Mouse (Mus musculus) liver, embryonic 15.5 days (tissue): ENCODE measurements around the gene Mrtfa. TPM values are rescaled to one million over a fixed set of nuclear protein-coding genes. Genes with fewer than 3 reads are reported as not detected.

Experiments used
- ATAC-seq: fragments of 200-750 bp; cut with Nextera tagmentation; 2 replicates; pipeline ENCODE4 v1.8.0; 2017; ENCODE audit warnings: moderate number of reproducible peaks, mild to moderate bottlenecking, moderate library complexity; ENCODE audit not compliant: insufficient read depth
- H3K27ac ChIP-seq: fragments of 300-500 bp; sonication (generic); replicated peaks from 2 replicates; pipeline ENCODE4 v1.5.1; 2015; ENCODE audit warnings: mild to moderate bottlenecking, inconsistent platforms
- H3K27me3 ChIP-seq: fragments of 300-500 bp; sonication (generic); 2 replicates; pipeline ENCODE4 v1.6.1; 2015; ENCODE audit warnings: mild to moderate bottlenecking, inconsistent platforms
- H3K36me3 ChIP-seq: fragments of 300-500 bp; sonication (generic); replicated peaks from 2 replicates; pipeline ENCODE4 v1.6.1; 2015; ENCODE audit warnings: moderate library complexity, mild to moderate bottlenecking, inconsistent platforms
- H3K4me1 ChIP-seq: fragments of 300-500 bp; sonication (generic); replicated peaks from 2 replicates; pipeline ENCODE4 v1.6.1; 2015; ENCODE audit warnings: inconsistent platforms
- H3K4me2 ChIP-seq: fragments of 300-500 bp; sonication (generic); 2 replicates; pipeline ENCODE4 v1.6.1; 2015; ENCODE audit warnings: moderate library complexity, mild to moderate bottlenecking, inconsistent platforms
- H3K4me3 ChIP-seq: fragments of 300-500 bp; sonication (generic); replicated peaks from 2 replicates; pipeline ENCODE4 v1.5.1; 2015; ENCODE audit warnings: mild to moderate bottlenecking, inconsistent platforms
- H3K9ac ChIP-seq: fragments of 300-500 bp; sonication (generic); 2 replicates; pipeline ENCODE4 v1.6.1; 2015; ENCODE audit warnings: moderate library complexity, mild to moderate bottlenecking, inconsistent platforms
- H3K9me3 ChIP-seq: fragments of 300-500 bp; sonication (generic); replicated peaks from 2 replicates; pipeline ENCODE4 v1.6.1; 2016; ENCODE audit warnings: inconsistent platforms
- WGBS: fragments of 180-500 bp; shearing (Covaris S2); methylation state at CpG from one replicate; pipeline ENCODE4 v1.1.7; 2015; ENCODE audit warnings: mixed read lengths; ENCODE audit not compliant: insufficient replicate concordance; 5-methylcytosine and 5-hydroxymethylcytosine counted together
- polyA plus RNA-seq: library from polyadenylated mRNA; unstranded; fragments of >200 nt; fragmentation: Nextera tagmentation; extraction: Ambion mirVana; gene quantifications from 2 replicates; pipeline ENCODE4 v1.2.1, GENCODE M21; 2015

The Mrtfa gene
- polyA plus RNA-seq, 1 experiment from 2014 or later = 5.9 TPM

DNA sequence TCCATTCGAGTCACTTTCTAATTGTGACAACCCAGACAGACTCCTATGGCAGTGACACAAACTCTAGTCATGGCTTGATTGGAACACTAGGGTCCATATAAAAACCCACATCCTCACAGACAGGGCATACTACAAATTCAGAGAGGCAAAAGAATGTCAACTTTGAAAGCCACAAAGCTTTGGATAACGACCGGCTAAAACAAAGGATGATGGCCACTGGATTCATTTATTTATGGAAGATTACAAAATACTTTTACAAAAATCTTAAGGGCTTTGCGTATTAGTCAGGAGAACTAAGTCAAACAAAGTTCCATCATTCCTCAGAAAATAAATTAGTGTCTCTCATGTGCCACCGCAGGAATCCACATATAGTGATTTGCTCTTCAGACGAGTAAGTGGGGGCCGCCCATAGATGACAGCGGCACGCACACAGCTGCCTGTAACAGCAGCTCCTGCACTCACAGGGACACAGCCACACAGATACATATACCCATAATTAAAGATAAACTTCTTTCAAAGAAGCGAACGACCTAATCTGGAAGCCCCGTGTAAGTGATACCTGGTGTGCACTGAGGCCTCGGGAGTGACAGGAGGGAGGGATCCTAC lies 88.2 kb downstream of the Mrtfa start:
- Histone ChIP-seq H3K36me3 (no peaks in the 10 kb centered on the region), H3K4me1 (peaks cover 18% of the 10 kb centered on the region), H3K4me3 (no peak overlapping the region), H3K9ac (no peak overlapping the region), H3K9me3 (no peaks in the 10 kb centered on the region), H3K4me2 (no peak overlapping the region), H3K27ac (no peak overlapping the region), H3K27me3 (no peaks in the 10 kb centered on the region)
- 68% methylated on average over 13 of the region's 13 CpGs for WGBS
- ATAC-seq = no peak

DNA sequence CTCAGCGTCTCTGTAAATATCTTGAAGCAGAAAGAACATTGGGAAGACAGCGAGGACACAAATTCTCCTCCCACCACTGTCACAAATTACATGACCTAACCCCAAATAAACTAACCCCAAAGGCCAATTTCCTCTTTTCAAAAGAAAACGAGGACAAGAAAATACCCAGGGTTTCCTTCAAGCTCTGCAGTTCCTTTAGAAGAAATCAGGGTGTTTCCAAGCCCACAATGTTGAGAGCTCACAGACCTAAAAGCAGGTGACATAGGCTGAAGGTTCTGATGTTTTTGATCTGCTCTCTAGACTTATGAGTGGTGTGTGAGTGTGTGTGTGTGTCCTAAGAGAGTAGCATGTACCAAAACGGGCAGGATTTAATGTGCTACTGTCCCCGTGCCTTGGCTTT lies 89.2 kb downstream of the Mrtfa start:
- 28% methylated on average over 5 of the region's 5 CpGs for WGBS
- Histone ChIP-seq H3K27ac (no peak overlapping the region), H3K9me3 (no peaks in the 10 kb centered on the region), H3K9ac (no peak overlapping the region), H3K4me3 (no peak overlapping the region), H3K4me2 (no peak overlapping the region), H3K27me3 (no peaks in the 10 kb centered on the region), H3K36me3 (no peaks in the 10 kb centered on the region), H3K4me1 (peaks cover 22% of the 10 kb centered on the region)
- no peak for ATAC-seq

DNA sequence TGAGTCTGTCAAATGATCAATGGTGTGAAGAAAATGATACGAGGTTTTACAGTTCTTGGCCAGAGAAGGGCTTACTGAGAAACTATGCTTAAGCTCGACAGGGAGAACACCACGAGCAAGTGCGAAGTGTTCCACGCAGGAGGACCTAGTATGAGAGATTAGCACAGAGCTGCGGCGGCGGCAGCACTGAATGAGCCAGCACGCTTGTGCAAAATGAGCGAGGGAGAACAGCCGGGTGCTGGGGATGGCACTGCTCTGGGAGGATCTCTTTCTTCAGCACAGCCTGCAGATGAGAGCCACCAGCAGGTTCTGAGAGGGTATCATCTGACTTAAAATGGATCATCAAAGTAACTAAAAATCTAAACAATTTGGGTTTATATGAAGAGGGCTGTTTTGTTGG lies 91.3 kb downstream of the Mrtfa start:
- H3K4me1 ChIP-seq = peaks cover 8% of the 10 kb centered on the region; the same call in 1 of the 2 replicates
- no peak overlapping the region for H3K9ac ChIP-seq
- no peak overlapping the region for H3K4me3 ChIP-seq
- H3K36me3 ChIP-seq = no peaks in the 10 kb centered on the region
- ATAC-seq = no peak
- H3K4me2 ChIP-seq = no peak overlapping the region
- WGBS = 82% methylated on average over 11 of the region's 11 CpGs
- H3K27ac ChIP-seq = no peak overlapping the region
- no peaks in the 10 kb centered on the region for H3K9me3 ChIP-seq
- no peaks in the 10 kb centered on the region for H3K27me3 ChIP-seq

DNA sequence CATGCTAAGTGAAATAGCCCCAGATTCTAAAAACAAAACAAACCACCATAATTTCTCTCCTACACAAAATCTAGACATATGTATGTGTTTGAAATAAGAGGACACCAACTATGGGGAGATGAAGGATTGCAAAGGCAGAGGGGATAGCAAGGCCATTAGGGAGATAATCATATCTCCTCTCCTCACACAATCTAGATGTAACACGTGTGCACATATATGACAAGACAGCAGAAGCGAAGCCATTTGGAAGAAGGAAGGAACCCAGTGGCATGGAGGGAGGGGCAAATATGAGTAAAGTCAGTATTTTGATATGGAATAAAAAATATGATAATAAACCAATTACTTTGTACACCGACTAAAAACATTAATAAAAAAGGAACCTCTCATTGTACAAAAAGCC lies 91.9 kb downstream of the Mrtfa start:
- ATAC-seq = no peak
- no peaks in the 10 kb centered on the region for H3K27me3 ChIP-seq
- peaks cover 8% of the 10 kb centered on the region; the same call in 1 of the 2 replicates for H3K4me1 ChIP-seq
- H3K36me3 ChIP-seq = no peaks in the 10 kb centered on the region
- no peak overlapping the region for H3K9ac ChIP-seq
- H3K27ac ChIP-seq = no peak overlapping the region
- no peaks in the 10 kb centered on the region for H3K9me3 ChIP-seq
- no peak overlapping the region for H3K4me3 ChIP-seq
- 52% methylated on average over 3 of the region's 3 CpGs for WGBS
- H3K4me2 ChIP-seq = no peak overlapping the region

DNA sequence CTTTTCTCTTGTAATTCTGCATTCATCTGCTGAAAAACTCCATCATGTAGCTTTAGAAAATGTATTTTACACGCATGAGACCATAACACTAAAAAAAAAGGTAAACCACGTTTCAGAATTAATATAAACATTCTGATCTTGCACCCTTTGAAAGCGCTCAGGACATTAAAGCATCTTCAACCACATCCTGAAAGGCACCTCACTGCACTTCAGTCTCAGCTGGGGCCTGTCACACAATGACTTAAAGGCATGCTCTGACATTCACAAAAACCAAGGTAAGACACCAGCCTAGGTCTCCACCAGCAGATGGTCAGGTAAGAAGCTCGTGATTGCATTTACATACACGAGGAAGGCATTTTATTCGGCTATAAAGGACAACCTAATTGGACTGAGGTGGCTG lies 92.7 kb downstream of the Mrtfa start:
- 61% methylated on average over 6 of the region's 6 CpGs for WGBS
- Histone ChIP-seq H3K36me3 (no peaks in the 10 kb centered on the region), H3K9me3 (no peaks in the 10 kb centered on the region), H3K4me3 (no peak overlapping the region), H3K9ac (no peak overlapping the region), H3K4me2 (no peak overlapping the region), H3K4me1 (peaks cover 8% of the 10 kb centered on the region; the same call in 1 of the 2 replicates), H3K27me3 (no peaks in the 10 kb centered on the region), H3K27ac (no peak overlapping the region)
- ATAC-seq = no peak

DNA sequence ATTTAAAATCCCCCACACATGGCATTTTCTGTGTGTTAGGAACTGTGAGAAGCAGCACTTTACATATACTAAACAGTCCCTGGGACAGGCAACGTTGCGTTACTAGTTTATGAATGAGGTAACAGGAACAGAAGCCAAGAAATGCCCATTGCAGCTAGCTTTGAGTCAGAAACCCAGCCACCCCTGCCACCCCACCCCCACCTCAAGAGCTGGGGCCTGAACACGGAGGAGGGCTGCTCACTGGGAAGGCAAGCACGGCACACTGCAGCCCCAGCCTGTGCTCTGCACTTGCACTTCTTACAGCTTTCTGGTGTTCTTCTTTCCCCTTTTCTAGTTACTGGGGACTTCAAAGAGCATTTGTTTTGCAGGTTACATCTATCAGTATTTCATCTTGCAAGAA lies 93.1 kb downstream of the Mrtfa start:
- Histone ChIP-seq H3K36me3 (no peaks in the 10 kb centered on the region), H3K4me2 (no peak overlapping the region), H3K9ac (no peak overlapping the region), H3K9me3 (no peaks in the 10 kb centered on the region), H3K27me3 (no peaks in the 10 kb centered on the region), H3K4me1 (peaks cover 8% of the 10 kb centered on the region; the same call in 1 of the 2 replicates), H3K27ac (no peak overlapping the region), H3K4me3 (no peak overlapping the region)
- WGBS = 38% methylated on average over 4 of the region's 4 CpGs
- no peak for ATAC-seq

DNA sequence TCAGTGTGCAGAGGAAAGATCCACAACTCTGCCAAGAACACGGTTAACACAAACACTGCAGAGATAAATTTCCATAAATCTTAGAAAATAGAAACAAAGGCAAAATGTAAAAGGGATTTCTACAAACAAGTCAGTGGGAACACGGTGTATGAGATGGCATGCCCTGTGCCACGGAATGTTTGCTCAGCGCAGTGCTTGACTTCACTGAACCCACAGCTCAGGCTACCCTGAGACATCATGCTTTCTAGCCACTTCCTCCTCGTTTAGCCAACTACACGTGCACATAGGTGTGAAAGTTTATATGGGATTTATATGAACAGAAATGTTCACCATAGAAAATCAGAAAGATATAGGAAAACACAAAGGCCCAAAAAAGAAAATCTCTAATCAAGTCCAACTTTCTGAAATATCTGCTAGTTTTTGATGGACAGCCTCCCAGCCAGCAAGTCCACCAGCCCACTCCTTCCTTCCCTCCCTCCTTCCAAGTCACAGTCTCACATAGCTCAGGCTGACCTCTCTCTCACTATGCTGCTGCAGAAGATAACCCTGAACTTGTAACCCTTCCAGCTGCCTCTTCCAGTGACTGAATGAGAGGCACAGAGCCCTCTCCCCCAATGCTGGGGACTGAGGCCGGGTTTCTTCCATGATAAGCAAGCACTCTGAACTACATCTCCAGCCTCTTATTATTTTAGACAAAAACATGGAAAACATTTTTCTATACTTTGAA lies 94.1 kb downstream of the Mrtfa start:
- H3K4me3 ChIP-seq = no peak overlapping the region
- no peak overlapping the region for H3K4me2 ChIP-seq
- H3K9ac ChIP-seq = no peak overlapping the region
- no peaks in the 10 kb centered on the region for H3K9me3 ChIP-seq
- no peaks in the 10 kb centered on the region for H3K36me3 ChIP-seq
- ATAC-seq = no peak
- 45% methylated on average over 7 of the region's 7 CpGs for WGBS
- no peak overlapping the region for H3K27ac ChIP-seq
- no peaks in the 10 kb centered on the region for H3K27me3 ChIP-seq
- H3K4me1 ChIP-seq = peaks cover 8% of the 10 kb centered on the region; the same call in 1 of the 2 replicates

DNA sequence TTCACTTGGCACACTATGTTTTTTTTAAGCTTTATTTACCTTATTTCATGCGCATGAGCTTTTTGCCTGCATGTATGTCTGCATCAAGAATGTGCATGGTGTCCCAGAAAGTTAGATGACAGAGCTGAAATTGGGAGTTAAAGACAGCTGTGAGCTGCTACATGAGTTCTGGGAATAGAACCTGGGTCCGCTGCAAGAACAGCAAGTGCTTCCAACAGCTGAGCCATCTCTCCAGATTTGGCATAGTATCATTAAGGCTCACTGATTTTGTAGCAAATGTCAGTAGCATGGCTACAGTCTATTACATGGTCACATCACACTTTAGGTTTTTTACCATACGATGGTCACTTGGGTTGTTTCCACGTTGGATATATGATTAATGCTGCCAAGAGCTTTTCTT lies 97.5 kb downstream of the Mrtfa start:
- 74% methylated on average over 4 of the region's 4 CpGs for WGBS
- H3K4me1 ChIP-seq = peaks cover 8% of the 10 kb centered on the region; the same call in 1 of the 2 replicates
- no peak overlapping the region for H3K4me3 ChIP-seq
- H3K4me2 ChIP-seq = no peak overlapping the region
- no peaks in the 10 kb centered on the region for H3K27me3 ChIP-seq
- no peak overlapping the region for H3K9ac ChIP-seq
- H3K36me3 ChIP-seq = no peaks in the 10 kb centered on the region
- ATAC-seq = no peak
- H3K9me3 ChIP-seq = no peaks in the 10 kb centered on the region
- H3K27ac ChIP-seq = no peak overlapping the region

DNA sequence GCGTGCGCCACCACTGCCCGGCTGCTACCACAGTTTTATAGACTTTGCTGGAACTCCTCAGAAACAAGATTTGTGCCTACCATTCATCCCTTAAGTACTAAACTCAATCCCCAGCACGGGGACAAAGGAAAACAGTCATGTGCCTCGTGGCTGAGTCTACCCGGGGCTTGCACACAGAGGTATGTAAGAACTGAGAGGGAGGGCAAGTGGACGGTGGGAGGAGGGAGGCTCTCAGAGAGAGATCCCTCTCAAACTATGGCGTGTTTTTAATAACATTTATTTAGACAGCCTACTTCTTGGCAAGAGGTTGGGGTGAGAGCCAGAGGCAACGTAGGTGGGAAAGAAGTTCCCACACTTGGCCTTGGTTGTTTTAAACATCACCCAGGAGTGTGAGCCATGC lies 98.8 kb downstream of the Mrtfa start:
- no peaks in the 10 kb centered on the region for H3K4me1 ChIP-seq
- no peak for ATAC-seq
- H3K4me2 ChIP-seq = no peak overlapping the region
- H3K9me3 ChIP-seq = no peaks in the 10 kb centered on the region
- no peaks in the 10 kb centered on the region for H3K36me3 ChIP-seq
- H3K9ac ChIP-seq = no peak overlapping the region
- H3K27me3 ChIP-seq = no peaks in the 10 kb centered on the region
- H3K4me3 ChIP-seq = no peak overlapping the region
- H3K27ac ChIP-seq = no peak overlapping the region
- WGBS = 60% methylated on average over 9 of the region's 9 CpGs

DNA sequence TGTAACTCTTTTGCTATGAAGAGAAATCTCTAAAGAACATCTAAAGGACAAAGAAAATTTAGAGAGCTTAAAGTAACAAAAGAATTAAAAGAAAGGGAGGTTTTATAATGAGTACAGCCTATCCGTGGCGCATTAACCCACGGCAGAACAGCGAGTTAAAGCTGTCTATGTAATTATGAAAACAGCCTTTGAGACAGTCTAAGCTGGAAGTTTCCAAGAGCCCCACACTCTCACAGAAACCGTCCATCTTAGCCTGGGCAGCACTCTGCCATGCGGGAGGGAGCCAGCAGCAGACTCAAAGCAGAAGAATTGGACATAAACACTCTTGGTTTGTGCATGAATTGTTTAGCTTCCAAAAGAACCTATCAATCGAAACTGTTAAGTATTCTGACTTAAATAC lies 103.0 kb downstream of the Mrtfa start:
- no peaks in the 10 kb centered on the region for H3K4me1 ChIP-seq
- no peak overlapping the region for H3K9ac ChIP-seq
- no peak overlapping the region for H3K4me3 ChIP-seq
- H3K4me2 ChIP-seq = no peak overlapping the region
- H3K27me3 ChIP-seq = no peaks in the 10 kb centered on the region
- no peaks in the 10 kb centered on the region for H3K9me3 ChIP-seq
- H3K27ac ChIP-seq = no peak overlapping the region
- ATAC-seq = no peak
- H3K36me3 ChIP-seq = no peaks in the 10 kb centered on the region
- WGBS = 68% methylated on average over 7 of the region's 7 CpGs

DNA sequence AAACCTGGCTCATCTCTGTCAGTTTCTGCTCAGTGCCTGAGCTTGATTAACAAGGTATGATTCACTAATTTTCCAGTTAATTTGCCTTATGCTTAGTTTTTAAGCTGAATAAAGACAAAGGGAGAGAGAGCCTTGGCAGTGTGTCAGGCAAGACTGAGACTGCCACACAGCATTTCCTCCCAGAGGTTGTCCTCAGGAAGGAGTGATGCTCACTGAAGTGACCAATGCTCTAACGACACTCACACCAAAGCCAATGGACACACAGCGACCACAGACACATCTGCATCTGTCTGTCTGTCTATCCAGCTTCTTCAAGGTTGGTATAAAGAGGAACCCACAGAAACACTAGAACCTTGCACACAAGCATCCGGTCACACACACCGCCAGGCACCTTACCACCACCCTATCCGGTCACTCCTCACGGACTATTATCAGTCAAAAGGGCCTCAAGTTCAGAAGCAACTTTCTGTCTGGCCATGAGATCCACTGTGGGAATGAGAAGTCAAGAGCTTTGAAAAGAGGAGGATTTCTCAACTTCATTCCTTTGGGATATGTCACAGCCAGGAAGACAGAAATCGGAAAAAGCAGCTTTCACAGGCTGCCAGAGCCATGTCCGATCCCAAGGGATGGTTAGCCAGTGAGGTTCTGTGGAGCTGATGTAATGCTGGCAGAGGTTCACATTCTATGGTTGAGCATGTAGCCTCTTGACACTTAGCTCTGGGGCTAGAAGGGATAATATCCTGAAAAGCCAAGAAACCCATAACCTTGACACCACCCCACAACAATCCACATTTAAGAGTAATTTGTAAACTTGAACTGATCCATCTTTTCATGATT lies 103.7 kb downstream of the Mrtfa start:
- Histone ChIP-seq H3K4me1 (no peaks in the 10 kb centered on the region), H3K36me3 (no peaks in the 10 kb centered on the region), H3K27me3 (no peaks in the 10 kb centered on the region), H3K9ac (no peak overlapping the region), H3K27ac (no peak overlapping the region), H3K4me3 (no peak overlapping the region), H3K9me3 (no peaks in the 10 kb centered on the region), H3K4me2 (no peak overlapping the region)
- 67% methylated on average over 8 of the region's 8 CpGs for WGBS
- ATAC-seq = no peak
